Mouse (Mus musculus) ovary, postnatal 10 days (tissue): Measurements from ENCODE around the gene Aldh8a1.
"Not testable (repeated sequence)": the region's sequence is repeated elsewhere in the genome, so short reads cannot be mapped to it uniquely, and the experiment has no call there.

Experiments
- DNase-seq: peaks from one replicate; pipeline ENCODE4 v3.0.0; 2022; ENCODE audit warnings: low spot score

Gene Aldh8a1

GRCm38 (mm10) chr10:21367481-21367880 lies 9.6 kb upstream of the Aldh8a1 start:
- DNase-seq: no peak

GRCm38 (mm10) chr10:21369586-21369985 lies 7.5 kb upstream of the Aldh8a1 start:
- no peak for DNase-seq

GRCm38 (mm10) chr10:21372271-21372670 lies 4.8 kb upstream of the Aldh8a1 start:
- no peak for DNase-seq

GRCm38 (mm10) chr10:21378196-21378944 lies 1.3 kb downstream of the Aldh8a1 start:
- no peak for DNase-seq

- no peak for DNase-seq
These were observed 5.8 kb downstream of the Aldh8a1 start for GRCm38 (mm10) chr10:21382914-21383313.

- no peak for DNase-seq
These were observed 8.1 kb downstream of the Aldh8a1 start for GRCm38 (mm10) chr10:21385111-21385663.

GRCm38 (mm10) chr10:21389075-21389474 lies 12.0 kb downstream of the Aldh8a1 start:
- DNase-seq: no peak

GRCm38 (mm10) chr10:21390440-21390839 lies 13.3 kb downstream of the Aldh8a1 start:
- DNase-seq: no peak

- DNase-seq: no peak
These were observed 14.2 kb downstream of the Aldh8a1 start for GRCm38 (mm10) chr10:21391286-21391685.

GRCm38 (mm10) chr10:21393390-21393789 lies 16.3 kb downstream of the Aldh8a1 start:
- DNase-seq: no peak

- no peak for DNase-seq
These were observed 18.5 kb downstream of the Aldh8a1 start for GRCm38 (mm10) chr10:21395426-21396139.

GRCm38 (mm10) chr10:21398873-21399425 lies 21.9 kb downstream of the Aldh8a1 start:
- DNase-seq: not testable (repeated sequence)

- DNase-seq: no peak
These were observed 22.5 kb downstream of the Aldh8a1 start for GRCm38 (mm10) chr10:21399622-21400021.

- no peak for DNase-seq
These were observed 22.9 kb downstream of the Aldh8a1 start for GRCm38 (mm10) chr10:21400031-21400430.

- DNase-seq: no peak
These were observed 23.4 kb downstream of the Aldh8a1 start for GRCm38 (mm10) chr10:21400453-21400852.

- DNase-seq: no peak
These were observed 24.2 kb downstream of the Aldh8a1 start for GRCm38 (mm10) chr10:21401259-21401658.

- DNase-seq: no peak
These were observed 27.7 kb downstream of the Aldh8a1 start for GRCm38 (mm10) chr10:21404822-21405221.

- no peak for DNase-seq
These were observed 28.8 kb downstream of the Aldh8a1 start for GRCm38 (mm10) chr10:21405707-21406534.

GRCm38 (mm10) chr10:21410711-21411110 lies 33.6 kb downstream of the Aldh8a1 start:
- DNase-seq: no peak

- DNase-seq: no peak
These were observed 34.6 kb downstream of the Aldh8a1 start for GRCm38 (mm10) chr10:21411621-21412205.

GRCm38 (mm10) chr10:21415031-21415430 lies 37.9 kb downstream of the Aldh8a1 start:
- no peak for DNase-seq

GRCm38 (mm10) chr10:21416184-21416583 lies 39.1 kb downstream of the Aldh8a1 start:
- DNase-seq: no peak
